Comparison of ENCODE assay signal across 8 mouse cellular contexts in genomic region chr11:94149509-94150259, GRCm38 (mm10).
DNase-seq lines count a peak whose midpoint lies in the region; ATAC-seq and TF ChIP-seq lines count a peak whose summit lies in the region.

No protein-coding gene starts in this region.

- no peaks in the 10 kb centered on the region for H3K27me3 ChIP-seq in forebrain, embryonic 13.5 days
- H3K27me3 ChIP-seq in intestine, embryonic 14.5 days (replicated peaks; ENCODE audit: control insufficient read depth, insufficient read depth, low read length) = 0 out of 2 replicates have a peak, but pooled peaks cover 3% of the 10 kb centered on the region

- H3K9me3 ChIP-seq in forebrain, embryonic 13.5 days (replicated peaks) = no peaks in the 10 kb centered on the region
- H3K9me3 ChIP-seq in intestine, embryonic 14.5 days (ENCODE audit: control insufficient read depth, low read length) = no peaks in the 10 kb centered on the region

- H3K4me2 ChIP-seq in forebrain, embryonic 13.5 days = peak overlapping the region; percentile 86
- peak overlapping the region; percentile 89 for H3K4me2 ChIP-seq in intestine, embryonic 14.5 days (ENCODE audit: low read length)

- peak; percentile 48 for ATAC-seq in forebrain, embryonic 13.5 days
- ATAC-seq in intestine, embryonic 14.5 days (replicated peaks; ENCODE audit: low FRiP score, low TSS enrichment, low read depth) = peak; percentile 14; the same call in 1 of the 2 replicates

- H3K4me1 ChIP-seq in bone marrow macrophage, adult 2 months (ENCODE audit: control insufficient read depth, insufficient read depth, low read length) = peaks cover 10% of the 10 kb centered on the region
- H3K4me1 ChIP-seq in forebrain, embryonic 13.5 days = peaks cover 35% of the 10 kb centered on the region
- H3K4me1 ChIP-seq in intestine, embryonic 14.5 days (replicated peaks; ENCODE audit: control insufficient read depth, insufficient read depth, low read length) = peaks cover 8% of the 10 kb centered on the region

- H3K27ac ChIP-seq in bone marrow macrophage, adult 2 months (ENCODE audit: insufficient read depth, low read depth, low read length) = no peak overlapping the region
- H3K27ac ChIP-seq in forebrain, embryonic 13.5 days = peak overlapping the region; percentile 85
- H3K27ac ChIP-seq in intestine, embryonic 14.5 days (ENCODE audit: low read depth) = no peak overlapping the region

- intact Hi-C loops in gastrocnemius, postnatal 14 days (cut with DNase I; ENCODE audit: low total_unique reads) = loop anchor here (5.0 kb wide), 1 partner anchor 48 kb away; no protein-coding TSS in a partner anchor
- intact Hi-C loops in left cerebral cortex, postnatal 36 days (cut with DNase I) = loop anchor here (1.0 to 5.0 kb wide), 2 partner anchors 61 to 173 kb away; partner anchors contain the start of gene Luc7l3

- H3K4me3 ChIP-seq in bone marrow macrophage, adult 2 months (ENCODE audit: insufficient read depth, low read length) = peak overlapping the region; percentile 57
- peak overlapping the region; percentile 46 for H3K4me3 ChIP-seq in forebrain, embryonic 13.5 days
- H3K4me3 ChIP-seq in intestine, embryonic 14.5 days (ENCODE audit: low read depth, low read length) = peak overlapping the region; percentile 49

- no peak for TF ChIP-seq CTCF in bone marrow macrophage, adult 2 months (IDR thresholded peaks at IDR 0.05; ENCODE audit: low read depth, low read length)

- no peaks in the 10 kb centered on the region for H3K36me3 ChIP-seq in forebrain, embryonic 13.5 days (ENCODE audit: poor library complexity, severe bottlenecking)
- no peaks in the 10 kb centered on the region for H3K36me3 ChIP-seq in intestine, embryonic 14.5 days (ENCODE audit: control insufficient read depth, insufficient read depth, low read length)

- WGBS in forebrain, embryonic 13.5 days = 22% methylated on average over 16 of the region's 16 CpGs
- 30% methylated on average over 16 of the region's 16 CpGs for WGBS in intestine, embryonic 14.5 days

- no peak for TF ChIP-seq POLR2A in bone marrow macrophage, adult 2 months (IDR thresholded peaks at IDR 0.05; ENCODE audit: borderline replicate concordance, low read depth, low read length)

- peak; percentile 37 for DNase-seq in gastrocnemius, postnatal 14 days
- no peak for DNase-seq in gastrocnemius, adult 8-10 months (ENCODE audit: low spot score in 2 of 2)
- DNase-seq in intestine, embryonic 14.5 days (ENCODE audit: low spot score) = peak; percentile 76
- DNase-seq in lung, postnatal 36 days = peak; percentile 72
- no peak for DNase-seq in ovary, adult 18-20 months (ENCODE audit: low spot score)
- DNase-seq in left cerebral cortex, postnatal 36 days (ENCODE audit: low spot score in 2 of 2) = no peak

- peak overlapping the region; percentile 77 for H3K9ac ChIP-seq in forebrain, embryonic 13.5 days
- H3K9ac ChIP-seq in intestine, embryonic 14.5 days (ENCODE audit: low read length) = peak overlapping the region; percentile 54

Comparison
In these comparisons a context has a peak if more than half of its experiments do, and no peak if none do; other contexts are left out.
1. DNase-seq: peak in gastrocnemius, postnatal 14 days (single experiment), intestine, embryonic 14.5 days (single experiment) and lung, postnatal 36 days (single experiment); none in gastrocnemius, adult 8-10 months (0 of 2), ovary, adult 18-20 months (single experiment) and left cerebral cortex, postnatal 36 days (0 of 2).
2. Peak in every context shown above with its lines, with median percentiles within 50 percentile points of each other: H3K4me3 ChIP-seq.